Mouse (Mus musculus) erythroblast, embryonic 14.5 days (primary cell): ENCODE data around the gene Cd48. TPM values are rescaled to one million over a fixed set of nuclear protein-coding genes. Genes with fewer than 3 reads are reported as not detected.
"Not testable (repeated sequence)": the region's sequence is repeated elsewhere in the genome, so short reads cannot be mapped to it uniquely, and the experiment has no call there.

Experiments used
- H3K27me3 ChIP-seq: 2 replicates; pipeline ENCODE4 v1.6.1; 2012; ENCODE audit warnings: inconsistent platforms; ENCODE audit not compliant: control insufficient read depth
- H3K36me3 ChIP-seq: 2 replicates; pipeline ENCODE4 v1.6.1; 2012; ENCODE audit warnings: mild to moderate bottlenecking, inconsistent platforms; ENCODE audit not compliant: control insufficient read depth
- H3K4me1 ChIP-seq: 2 replicates; pipeline ENCODE4 v1.6.1; 2012; ENCODE audit warnings: inconsistent platforms; ENCODE audit not compliant: control insufficient read depth
- H3K4me3 ChIP-seq: replicated peaks from 2 replicates; pipeline ENCODE3; 2012; ENCODE audit warnings: moderate library complexity, mild to moderate bottlenecking, inconsistent platforms
- H3K9me3 ChIP-seq: 2 replicates; pipeline ENCODE4 v1.6.1; 2012; ENCODE audit warnings: low read length, inconsistent platforms, mixed read lengths; ENCODE audit not compliant: control insufficient read depth
- GATA1 ChIP-seq: IDR thresholded peaks from 2 replicates; pipeline ENCODE4 v1.6.1; 2012; ENCODE audit warnings: low read length, inconsistent platforms, mixed read lengths
- TAL1 ChIP-seq: IDR thresholded peaks from 3 replicates; pipeline ENCODE4 v1.6.1; 2012; ENCODE audit warnings: low read length, inconsistent platforms, mixed read lengths
- polyA plus RNA-seq: library from polyadenylated mRNA; stranded (reverse); fragments of >175 nt; gene quantifications from 2 replicates; pipeline ENCODE4 v1.2.3, GENCODE M21; 2012

Gene Cd48
- polyA plus RNA-seq, 1 experiment, result not detected

DNA sequence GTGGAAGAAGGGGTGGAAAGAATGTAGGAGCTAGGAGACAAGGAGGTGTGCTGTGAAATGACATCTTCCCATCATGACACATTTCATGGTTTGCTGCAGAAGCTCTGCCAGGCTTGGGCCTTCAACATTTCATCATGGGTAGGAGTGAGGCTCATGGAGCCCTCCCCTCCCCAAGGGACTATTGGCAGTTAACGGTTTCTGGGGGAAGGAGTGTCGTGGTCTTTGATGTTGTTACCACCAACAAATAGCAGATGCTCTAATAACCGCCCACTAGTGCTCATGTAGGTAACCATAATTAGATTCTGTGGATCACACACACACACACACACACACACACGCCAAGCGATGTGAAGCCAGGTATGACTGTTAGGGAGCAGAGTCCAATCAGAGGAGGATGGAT, 29.1 kb upstream of the Cd48 start, which contains the start of gene Slamf7:
Gene Slamf7, minus strand, starts transcription at position 302 of the 400 bp plus-strand sequence.
- Histone ChIP-seq H3K36me3 (no peaks in the 10 kb centered on the region), H3K4me3 (no peak within 1 kb of the TSS), H3K27me3 (no peaks in the 10 kb centered on the region), H3K4me1 (no peaks in the 10 kb centered on the region), H3K9me3 (no peaks in the 10 kb centered on the region)
- no peak for TF ChIP-seq TAL1
- no peak for TF ChIP-seq GATA1

DNA sequence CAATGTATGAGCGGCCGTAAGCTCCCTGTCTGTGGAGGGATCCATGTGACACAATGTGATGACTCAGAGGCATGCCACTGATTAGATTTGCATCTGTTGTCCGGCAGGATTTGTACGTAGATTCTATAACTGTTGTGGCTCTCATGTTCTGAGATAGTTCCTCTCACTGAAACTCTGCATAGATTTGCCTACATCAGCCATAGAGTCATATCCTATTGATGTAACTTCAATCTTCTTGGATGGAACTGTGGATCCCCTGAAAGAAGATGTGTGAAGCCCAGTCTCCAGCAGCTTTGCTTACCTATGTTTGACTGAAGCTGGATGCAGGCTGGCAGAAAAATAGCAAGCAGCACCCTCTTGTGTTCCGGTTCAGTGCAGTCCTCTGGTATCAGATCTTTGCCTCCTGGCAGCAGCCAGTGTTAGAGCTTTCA, 23.2 kb upstream of the Cd48 start:
- H3K27me3 ChIP-seq, result no peaks in the 10 kb centered on the region
- no peaks in the 10 kb centered on the region for H3K9me3 ChIP-seq
- no peaks in the 10 kb centered on the region for H3K36me3 ChIP-seq
- TF ChIP-seq GATA1 (no peak), TAL1 (no peak)
- H3K4me3 ChIP-seq, result no peak overlapping the region
- H3K4me1 ChIP-seq, result no peaks in the 10 kb centered on the region

DNA sequence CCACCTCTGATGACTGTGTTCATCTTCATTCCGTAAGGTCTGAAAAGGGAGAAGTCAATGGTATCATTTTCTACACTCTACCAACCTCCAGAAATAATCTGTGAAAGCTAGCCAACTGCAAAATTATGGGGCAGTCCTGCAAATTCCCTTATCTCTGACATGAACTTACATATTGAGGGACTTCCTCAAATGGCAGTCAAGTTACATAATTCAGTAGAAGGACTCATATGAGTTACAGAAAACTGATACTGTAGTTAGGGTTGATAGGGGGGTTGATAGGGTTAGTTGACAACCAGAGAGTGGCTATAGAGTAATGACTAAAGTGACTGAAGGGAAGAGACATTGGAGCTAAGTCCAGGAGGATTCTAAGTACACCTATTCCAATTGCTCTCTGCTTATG, 21.4 kb upstream of the Cd48 start:
- Histone ChIP-seq H3K4me3 (no peak overlapping the region), H3K36me3 (no peaks in the 10 kb centered on the region), H3K9me3 (no peaks in the 10 kb centered on the region), H3K27me3 (no peaks in the 10 kb centered on the region), H3K4me1 (no peaks in the 10 kb centered on the region)
- TF ChIP-seq TAL1 (no peak), GATA1 (no peak)

DNA sequence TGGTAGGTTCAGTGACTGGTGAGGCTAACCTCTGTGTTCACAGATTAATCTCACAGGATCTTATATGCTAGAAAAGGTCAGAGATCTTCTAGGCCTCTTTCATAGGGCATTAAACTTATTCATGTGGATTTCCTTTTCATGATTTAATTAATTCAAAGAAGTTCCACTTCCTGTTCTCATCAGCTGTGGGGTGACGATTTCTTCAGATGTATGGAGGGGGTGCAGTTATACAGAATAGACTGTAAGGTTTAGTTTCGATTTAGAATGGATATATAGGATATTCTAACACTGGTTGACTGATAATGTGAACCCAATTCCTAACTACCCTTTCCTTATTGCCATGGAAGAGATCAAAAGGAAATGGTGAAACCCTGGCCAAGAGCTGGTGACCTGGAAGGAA, 20.3 kb upstream of the Cd48 start:
- Histone ChIP-seq H3K27me3 (no peaks in the 10 kb centered on the region), H3K36me3 (no peaks in the 10 kb centered on the region), H3K4me3 (no peak overlapping the region), H3K9me3 (no peaks in the 10 kb centered on the region; the same call in 1 of the 2 replicates), H3K4me1 (no peaks in the 10 kb centered on the region)
- TF ChIP-seq GATA1 (no peak), TAL1 (no peak)

DNA sequence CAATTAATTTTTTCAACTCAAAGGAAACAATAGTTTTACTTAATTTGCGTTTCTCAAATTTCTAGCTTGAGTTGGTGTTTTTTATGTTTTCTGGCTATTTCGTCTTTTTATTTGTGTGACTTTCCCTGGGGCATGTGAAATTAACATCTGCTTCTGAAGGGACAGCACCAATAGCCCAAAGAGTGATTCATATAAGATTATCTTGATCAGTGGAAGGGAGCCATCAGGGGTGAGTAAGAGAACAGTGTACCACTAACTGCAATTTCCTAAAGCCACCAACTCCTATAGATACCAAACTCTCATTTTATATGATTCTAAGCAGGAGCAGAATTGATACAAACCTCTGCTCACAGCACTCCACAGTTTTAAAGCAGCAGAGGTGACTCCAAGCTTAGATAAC, 18.1 kb upstream of the Cd48 start:
- no peak overlapping the region for H3K4me3 ChIP-seq
- no peaks in the 10 kb centered on the region for H3K36me3 ChIP-seq
- H3K9me3 ChIP-seq, result no peaks in the 10 kb centered on the region; the same call in 1 of the 2 replicates
- H3K4me1 ChIP-seq, result no peaks in the 10 kb centered on the region
- H3K27me3 ChIP-seq, result no peaks in the 10 kb centered on the region
- TF ChIP-seq GATA1, result no peak

DNA sequence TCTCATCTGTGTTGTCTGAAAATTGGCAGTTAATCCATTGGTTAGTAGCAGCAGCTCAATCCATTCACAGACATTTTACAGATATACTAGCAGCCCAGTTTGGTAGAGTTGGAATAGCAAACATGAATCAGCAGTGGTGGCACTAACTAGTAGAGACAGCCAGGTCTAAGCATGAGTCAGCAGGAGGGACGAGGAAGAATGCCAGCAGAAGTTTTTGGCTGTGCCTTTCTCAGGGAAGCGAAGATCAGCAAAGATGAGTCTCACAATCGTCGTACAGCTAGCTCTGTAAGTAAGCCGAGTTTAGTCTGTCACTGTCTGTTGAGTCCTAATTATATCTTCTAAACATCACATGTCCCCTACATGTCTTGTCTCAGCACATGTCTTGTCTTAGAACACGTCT, 15.5 kb upstream of the Cd48 start:
- no peaks in the 10 kb centered on the region for H3K4me1 ChIP-seq
- no peaks in the 10 kb centered on the region for H3K36me3 ChIP-seq
- no peak overlapping the region for H3K4me3 ChIP-seq

DNA sequence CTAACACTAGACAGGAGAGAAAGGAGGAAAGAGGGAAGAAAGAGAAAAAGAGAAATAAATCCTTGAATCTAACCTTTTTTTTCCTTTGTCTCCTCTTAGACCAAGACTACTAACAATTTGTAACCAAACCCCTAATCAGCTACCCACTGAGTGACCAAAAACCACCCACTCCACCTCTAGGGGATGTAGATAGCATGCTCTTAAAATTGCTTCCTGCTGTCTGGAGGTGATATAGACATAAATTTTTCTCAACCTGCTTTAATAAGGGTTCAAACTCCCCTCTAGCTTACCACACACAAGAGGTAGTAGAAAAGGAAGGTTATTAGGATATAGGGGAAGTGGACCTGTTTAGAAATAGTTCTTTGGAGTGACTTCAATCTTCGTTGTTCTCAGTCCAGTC, 14.6 kb upstream of the Cd48 start:
- TF ChIP-seq TAL1, result no peak
- TF ChIP-seq GATA1, result no peak
- no peaks in the 10 kb centered on the region for H3K4me1 ChIP-seq
- H3K9me3 ChIP-seq, result no peaks in the 10 kb centered on the region; the same call in 1 of the 2 replicates
- no peaks in the 10 kb centered on the region for H3K36me3 ChIP-seq
- H3K4me3 ChIP-seq, result no peak overlapping the region
- no peaks in the 10 kb centered on the region for H3K27me3 ChIP-seq

More for the DNA sequence above, 15.5 kb upstream of the Cd48 start:
- H3K27me3 ChIP-seq, result no peaks in the 10 kb centered on the region
- no peaks in the 10 kb centered on the region; the same call in 1 of the 2 replicates for H3K9me3 ChIP-seq
- TF ChIP-seq GATA1, result no peak
- TF ChIP-seq TAL1, result no peak

DNA sequence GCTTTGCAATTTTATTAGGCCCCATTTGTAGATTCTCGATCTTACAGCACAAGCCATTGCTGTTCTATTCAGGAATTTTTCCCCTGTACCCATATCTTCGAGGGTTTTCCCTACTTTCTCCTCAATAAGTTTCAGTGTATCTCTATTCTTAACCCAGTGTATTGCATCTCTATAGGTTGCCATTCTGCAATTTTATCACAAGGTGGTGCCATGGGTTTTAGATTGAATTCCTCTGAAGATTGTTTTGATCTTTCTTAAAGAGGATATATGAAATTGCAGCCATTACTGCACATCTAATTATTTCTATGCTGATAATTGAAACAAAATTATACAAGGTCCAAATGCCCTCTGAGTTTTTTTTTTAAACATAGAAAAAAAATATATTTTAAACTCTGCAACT, 9.4 kb upstream of the Cd48 start:
- not testable (repeated sequence) for H3K36me3 ChIP-seq, H3K4me1 ChIP-seq, H3K4me3 ChIP-seq, H3K9me3 ChIP-seq, H3K27me3 ChIP-seq

DNA sequence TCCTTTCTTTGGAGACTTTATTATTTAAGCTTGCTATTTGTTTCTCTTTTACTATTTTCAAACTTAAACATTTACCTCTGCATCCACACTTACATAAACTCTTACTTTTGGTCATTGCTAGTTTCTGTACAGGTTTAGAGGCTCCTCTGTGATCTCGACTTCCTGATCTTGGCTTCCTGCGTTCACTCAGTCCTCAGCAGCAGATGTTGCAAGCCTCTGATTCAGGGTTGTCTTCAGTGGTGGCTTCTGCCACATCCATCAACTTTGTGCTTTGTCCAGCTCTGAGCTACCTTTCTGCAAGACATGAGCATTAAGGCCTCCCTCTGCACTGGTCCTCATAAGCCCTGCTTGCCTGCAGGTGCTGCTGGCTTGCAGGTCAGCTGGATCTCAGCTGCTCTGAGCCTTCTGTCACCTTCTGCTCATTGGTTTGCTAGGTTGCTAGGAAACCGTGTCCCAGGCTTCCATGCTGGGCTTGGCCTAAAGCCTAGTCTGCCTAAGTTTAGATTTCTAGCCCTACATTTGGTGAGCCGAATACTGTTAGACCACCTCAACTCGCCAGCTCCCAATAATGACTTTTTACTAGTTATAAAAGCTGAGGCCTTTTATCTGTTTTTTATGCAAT, 8.8 kb upstream of the Cd48 start:
- Histone ChIP-seq H3K4me1 (peaks cover 7% of the 10 kb centered on the region), H3K36me3 (no peaks in the 10 kb centered on the region), H3K9me3 (no peaks in the 10 kb centered on the region), H3K27me3 (no peaks in the 10 kb centered on the region), H3K4me3 (no peak overlapping the region)
- TF ChIP-seq GATA1 (no peak), TAL1 (no peak)

DNA sequence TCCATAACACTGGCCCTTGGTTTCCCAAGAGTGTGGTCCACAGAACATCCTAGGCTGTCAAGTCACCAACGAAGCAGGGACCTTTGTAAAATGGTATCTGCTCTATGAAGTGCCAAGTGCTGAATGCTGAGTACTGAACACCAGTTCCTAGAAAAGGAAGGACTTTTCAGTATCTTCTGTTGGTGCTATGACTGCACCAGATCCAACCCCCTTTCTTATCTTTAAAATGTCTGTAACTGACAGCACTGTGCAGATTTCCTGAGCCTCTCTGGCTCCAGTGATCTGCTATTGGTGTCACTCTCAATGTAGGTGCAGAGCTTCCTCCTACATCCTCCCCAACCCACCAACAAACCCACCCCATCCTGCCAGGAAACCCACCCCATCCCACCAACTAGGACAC, 7.3 kb upstream of the Cd48 start:
- Histone ChIP-seq H3K4me1 (peaks cover 7% of the 10 kb centered on the region), H3K27me3 (no peaks in the 10 kb centered on the region), H3K36me3 (no peaks in the 10 kb centered on the region), H3K4me3 (no peak overlapping the region), H3K9me3 (no peaks in the 10 kb centered on the region)
- TF ChIP-seq TAL1, result no peak
- TF ChIP-seq GATA1, result no peak
